Mouse (Mus musculus) megakaryocyte-erythroid progenitor cell, adult 5-6 weeks (primary cell): Measurements from ENCODE around the gene Map3k12. TPM values are rescaled to one million over a fixed set of nuclear protein-coding genes. Genes with fewer than 3 reads are reported as not detected.

Source experiments
- ATAC-seq: replicated peaks from 2 replicates; pipeline ENCODE4 v1.8.0; 2016; ENCODE audit warnings: mild to moderate bottlenecking, inconsistent platforms; ENCODE audit not compliant: severe bottlenecking, poor library complexity, low FRiP score, low TSS enrichment
- total RNA-seq, 2 experiments: library from RNA; stranded (forward) in 1 of 2; stranded (reverse) in 1 of 2; fragments of 200-1000, 215-1000 nt in 1 of 2; fragments of >200 nt in 1 of 2; fragmentation: Nextera tagmentation in 1 of 2; gene quantifications; 2 replicates each; pipeline ENCODE4 v1.2.3; 2014 to 2017

Gene Map3k12
- total RNA-seq, 2 experiments from 2014 or later, result 0.14 to 0.39 TPM

DNA sequence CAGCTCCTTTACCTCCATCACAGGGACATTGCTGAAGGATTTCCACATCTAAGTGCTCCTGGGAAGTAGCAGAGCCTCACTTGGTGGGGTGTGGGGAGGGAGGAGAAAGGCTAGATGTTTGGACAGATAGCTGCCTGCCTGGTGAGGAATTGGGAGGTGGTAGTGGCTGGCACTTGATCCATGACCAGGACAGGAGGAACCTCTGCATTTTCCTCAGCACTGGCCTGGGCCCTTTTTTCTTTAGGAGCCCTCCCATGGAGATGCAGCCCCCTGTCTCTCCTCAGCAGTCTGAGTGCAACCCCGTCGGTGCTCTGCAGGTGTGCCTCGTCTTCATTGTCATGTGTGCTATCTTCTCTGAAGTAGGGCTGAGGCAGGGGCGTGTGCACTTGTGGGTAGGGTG is 4.6 kb upstream of the Map3k12 start:
- no peak for ATAC-seq

DNA sequence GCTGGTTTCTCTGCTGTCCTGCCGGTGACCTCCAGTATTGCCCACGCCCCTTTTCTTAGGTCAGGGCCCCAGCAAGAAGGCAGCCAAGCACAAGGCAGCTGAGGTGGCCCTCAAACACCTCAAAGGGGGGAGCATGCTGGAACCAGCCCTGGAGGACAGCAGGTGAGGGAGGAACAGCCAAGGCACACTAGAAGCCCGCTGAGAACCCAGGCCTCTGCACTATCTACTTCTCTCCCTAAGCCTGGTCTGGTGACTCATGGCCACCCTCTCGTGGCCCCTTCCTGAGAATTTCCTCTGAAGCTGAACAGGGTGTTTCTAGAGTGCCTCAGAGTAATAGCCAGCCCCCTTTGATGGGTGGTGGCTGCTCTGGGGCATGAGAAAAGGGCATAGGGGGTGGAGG is 3.6 kb upstream of the Map3k12 start:
- ATAC-seq, result no peak

DNA sequence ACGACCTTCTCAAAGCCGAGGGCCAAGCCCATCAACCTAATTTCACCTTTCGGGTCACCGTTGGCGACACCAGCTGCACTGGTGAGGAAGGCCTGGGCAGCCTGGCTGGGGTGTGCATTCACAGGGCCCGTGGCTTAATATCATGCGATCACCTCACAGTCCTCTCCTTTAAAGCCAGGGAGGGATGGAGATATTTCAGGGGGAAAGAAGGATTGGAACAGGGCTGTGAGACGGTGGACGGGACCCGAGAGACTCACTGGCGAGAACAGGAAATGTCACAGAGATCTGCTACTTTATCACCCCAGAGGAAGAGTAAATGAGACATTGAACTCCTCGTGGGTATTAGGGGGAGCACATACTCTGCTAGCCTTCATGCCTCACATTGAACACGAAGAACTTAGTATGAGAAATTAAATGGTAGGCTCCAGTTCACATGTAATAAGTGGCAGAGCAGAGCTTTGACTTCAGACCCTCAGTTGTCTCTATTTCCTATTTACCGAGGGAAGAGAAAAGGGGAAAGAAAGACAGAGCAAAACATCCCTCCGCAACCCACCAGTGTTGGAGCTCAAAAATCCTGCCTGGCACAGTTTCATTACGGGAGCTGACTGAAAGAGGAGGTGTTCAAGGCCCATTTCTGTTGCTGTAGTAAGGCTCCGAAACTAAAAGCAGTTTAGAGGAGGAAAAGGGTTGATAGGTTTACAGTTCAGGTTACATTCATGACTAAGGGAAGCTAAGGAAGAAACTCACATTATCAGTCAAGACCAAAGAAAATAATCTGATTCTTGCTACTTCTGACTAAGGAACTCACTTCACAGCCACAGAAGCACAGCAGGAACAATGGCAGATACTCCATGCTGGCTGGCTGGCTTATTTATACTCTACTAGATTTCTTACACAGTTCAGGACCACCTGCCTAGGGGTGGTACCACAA is 2.6 kb upstream of the Map3k12 start:
- no peak for ATAC-seq

DNA sequence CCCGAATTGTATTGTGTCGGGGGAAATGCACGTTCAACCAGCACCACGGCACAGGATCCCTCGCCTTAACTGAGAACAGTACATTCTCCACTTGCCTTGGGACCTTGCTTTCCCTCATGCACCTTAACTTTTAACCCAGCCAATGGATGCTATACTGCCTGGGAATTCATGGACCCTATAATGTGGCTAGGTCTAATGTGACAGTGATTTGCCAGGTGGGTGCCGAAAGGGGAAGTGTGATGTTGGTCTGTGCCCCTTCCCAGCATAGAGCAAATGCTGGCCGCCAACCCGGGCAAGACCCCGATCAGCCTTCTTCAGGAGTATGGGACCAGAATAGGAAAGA is 2.0 kb upstream of the Map3k12 start:
- ATAC-seq, result 0 out of 2 replicates have a peak, but pooled peaks have one; percentile 0

DNA sequence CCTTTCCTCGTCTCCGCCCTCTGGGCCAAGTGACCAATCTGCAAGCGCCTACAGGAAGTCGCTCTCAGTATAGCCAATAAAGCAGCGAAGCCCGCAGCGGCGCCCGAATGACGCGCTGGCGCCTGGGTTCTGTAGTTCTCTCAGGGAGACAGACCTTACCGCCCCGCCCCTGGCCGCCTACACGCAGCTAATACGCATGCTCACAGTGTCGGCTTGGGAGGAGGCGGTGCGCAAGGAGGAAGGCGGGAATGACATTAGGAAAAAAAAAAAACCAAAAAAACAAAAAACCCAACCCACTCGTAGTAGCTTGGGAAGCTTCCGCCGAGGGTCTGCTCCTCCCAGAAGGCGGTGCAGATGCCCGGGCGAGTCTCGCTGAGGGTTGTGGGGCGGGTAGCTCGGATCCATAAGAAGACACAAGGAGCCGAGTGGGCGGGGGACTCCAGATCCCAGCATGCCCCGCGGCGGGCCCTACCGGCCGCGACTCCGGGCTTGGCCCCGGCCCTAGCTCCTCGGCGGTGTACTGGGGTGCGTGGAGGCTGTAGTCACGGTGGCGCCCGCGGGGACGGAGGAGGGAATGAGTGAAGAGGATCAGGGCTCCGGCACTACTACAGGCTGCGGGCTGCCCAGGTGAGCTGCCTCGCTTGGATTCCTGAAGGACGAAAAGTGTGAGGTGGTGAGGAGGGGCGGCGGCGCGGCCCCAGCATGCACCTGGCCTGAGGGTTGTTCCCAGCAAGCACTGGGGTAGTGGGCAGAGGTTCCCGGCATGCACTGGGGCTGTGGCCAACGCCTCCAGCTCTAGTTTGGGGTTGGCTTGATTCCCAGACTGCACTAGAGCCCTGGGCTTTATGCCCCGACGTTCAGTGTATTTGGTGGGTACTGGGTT is 1.4 kb upstream of the Map3k12 start, which contains the start of gene Tarbp2:
TSS of gene Tarbp2 (plus strand) at position 217 of the 883 bp plus-strand sequence.
- peak; percentile 85 for ATAC-seq

DNA sequence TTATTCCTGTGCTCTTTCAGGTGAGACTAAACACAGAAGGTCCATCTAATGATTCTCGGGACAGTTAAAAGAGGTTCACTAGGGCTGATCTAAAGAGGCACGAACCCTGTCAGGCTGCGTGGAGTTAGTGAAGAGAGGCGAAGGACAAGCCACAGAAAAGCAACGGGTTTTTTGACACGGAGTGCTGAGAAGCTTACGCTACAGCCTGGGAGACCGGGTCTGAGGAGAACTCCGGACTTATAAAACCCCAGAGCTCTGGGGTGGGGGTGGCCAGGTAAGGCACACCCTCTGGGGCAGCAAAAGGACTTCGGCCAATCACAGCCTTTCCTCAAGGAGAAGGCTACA is 739 bp upstream of the Map3k12 start:
- no peak for ATAC-seq

DNA sequence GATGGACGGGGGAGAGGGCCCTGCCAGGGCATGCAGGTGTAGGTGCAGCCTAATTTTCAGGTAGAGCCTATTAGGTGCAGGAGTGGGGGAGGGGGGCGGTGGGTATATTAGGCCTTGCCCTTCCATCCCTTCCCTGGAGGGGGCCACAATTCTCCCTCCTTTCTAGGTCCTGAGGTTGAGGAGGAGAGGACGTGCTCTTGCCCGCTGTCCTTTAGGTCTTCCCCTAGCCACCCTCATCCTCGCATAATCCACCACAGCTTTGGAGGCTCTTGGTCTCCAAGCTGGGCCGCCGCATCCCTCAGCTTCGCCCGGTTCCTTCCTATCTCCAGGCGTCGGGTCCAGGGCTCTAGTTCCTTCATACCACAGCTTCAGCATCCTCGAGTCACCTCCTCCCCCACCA is 571 bp downstream of the Map3k12 start:
- ATAC-seq, result no peak

DNA sequence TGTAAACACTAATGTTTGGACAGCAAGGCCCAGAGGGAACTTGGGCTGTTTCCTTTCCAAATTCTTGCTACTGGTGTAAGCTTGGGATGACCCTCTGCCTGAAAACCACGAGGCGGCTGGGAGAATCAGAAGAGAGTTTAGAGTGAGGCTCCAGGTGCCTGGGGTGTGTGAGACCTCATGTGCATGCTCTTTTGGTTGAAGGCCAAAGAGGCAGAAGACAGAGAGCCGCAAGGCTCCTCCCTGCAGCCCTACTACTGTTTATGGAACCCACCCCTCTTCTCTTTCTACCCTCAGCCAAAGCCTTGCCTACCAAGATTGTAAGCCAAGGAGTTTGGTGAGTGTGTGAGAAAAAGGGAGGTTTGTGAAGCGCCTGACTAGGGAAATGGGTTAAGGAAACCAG is 1.1 kb downstream of the Map3k12 start:
- no peak for ATAC-seq

DNA sequence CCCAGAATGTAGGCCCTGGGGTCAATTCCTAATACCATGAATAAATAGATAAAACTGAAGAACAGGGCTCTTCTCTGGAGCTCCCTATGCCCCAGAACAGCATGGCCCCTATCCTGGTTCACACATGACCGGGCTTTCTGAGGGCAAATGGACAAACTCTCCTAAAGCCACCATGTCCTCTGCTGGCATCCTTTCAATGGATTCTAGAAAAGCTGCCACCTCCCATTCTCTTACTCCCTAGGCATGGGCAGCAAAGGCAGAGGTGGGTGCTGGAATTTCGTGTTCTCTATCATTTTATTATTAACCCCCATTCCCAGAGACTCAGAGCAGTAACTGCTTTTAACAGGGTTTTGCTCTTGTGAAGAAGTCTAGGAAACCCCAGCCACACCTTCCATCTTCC is 1.6 kb downstream of the Map3k12 start:
- no peak for ATAC-seq

DNA sequence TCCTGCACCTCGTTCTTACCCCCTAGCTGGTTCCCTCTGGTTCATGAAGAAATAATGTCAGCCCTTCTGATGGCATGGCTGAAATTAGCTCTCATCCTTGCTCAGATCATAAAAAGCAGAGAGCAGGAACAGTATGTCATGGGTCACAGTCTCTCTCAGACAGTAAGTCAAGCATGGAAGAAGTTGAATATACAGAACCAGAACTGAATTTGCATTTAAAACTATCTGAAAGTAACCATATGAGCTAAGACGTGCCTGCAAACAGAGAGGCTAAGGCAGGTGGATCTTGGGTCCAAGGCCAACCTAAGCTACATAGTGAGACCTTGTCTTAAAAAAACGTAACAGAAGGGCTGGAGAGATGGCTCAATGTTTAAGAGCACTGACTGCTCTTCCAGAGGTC is 3.9 kb downstream of the Map3k12 start:
- no peak for ATAC-seq

DNA sequence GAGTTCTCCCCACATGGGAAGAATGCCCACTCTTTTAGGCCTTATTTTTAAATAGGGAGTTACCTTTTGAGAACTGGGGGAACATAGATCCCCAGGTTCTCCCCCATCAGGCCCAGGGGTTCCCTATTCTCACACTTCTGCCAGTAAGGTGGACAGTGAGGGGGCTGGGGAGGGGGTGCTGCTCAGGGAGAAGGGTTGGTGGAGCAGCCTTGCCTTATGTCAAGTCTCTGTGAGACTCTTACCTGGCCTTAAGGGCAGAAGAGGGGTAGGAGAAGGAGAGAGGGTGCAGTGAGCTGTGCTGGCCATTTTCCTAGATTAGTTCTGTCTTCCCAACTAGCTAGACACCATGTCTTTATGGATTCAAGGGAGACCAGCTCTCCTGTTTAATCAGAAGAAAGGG is 4.4 kb downstream of the Map3k12 start:
- ATAC-seq, result no peak

DNA sequence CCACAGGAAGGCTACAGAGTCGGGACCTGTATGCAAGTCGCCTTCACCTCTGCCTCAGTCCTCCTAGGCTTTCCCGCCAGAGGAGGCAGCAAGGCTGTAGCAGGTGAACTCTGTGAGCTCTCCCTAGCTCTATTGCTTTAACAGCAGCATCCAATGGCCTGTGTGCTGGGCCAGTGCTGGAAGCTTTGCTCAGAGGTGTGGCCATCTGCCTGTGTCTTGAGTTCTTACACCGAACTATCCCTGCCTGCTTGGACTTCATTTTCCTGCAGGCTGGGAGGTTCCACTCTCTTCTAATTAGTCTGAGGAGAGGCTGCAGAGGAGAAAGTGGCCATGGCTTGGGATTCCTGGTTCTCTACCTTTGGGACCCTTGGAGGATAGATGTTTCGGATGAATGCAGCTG is 4.9 kb downstream of the Map3k12 start:
- no peak for ATAC-seq

DNA sequence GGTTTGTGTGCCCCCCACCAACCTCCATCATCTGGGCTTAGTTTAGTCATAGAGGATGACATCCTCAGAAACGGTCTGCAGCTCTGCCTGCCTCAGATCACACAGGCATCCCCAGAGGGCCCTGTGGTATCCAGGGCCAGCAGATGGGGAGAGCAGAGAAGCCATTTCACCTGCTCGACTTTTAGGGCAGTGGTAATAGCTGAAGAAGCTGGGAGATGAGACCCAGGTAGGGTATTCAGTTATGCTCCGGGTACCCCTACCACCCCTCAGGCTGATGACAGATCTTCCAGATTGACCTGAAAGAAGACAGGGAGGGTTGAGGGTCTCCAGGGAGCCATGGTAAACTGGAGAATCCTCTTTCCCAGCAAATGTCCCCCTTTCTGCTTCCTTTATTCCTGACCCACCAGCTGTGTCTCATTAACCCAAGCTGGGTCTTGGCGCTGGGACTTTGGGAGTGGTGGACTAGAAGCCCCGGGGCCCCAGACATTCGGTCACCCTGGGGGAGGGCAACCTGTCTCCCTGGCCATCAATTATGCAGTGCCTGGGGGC is 5.5 kb downstream of the Map3k12 start:
- no peak for ATAC-seq

DNA sequence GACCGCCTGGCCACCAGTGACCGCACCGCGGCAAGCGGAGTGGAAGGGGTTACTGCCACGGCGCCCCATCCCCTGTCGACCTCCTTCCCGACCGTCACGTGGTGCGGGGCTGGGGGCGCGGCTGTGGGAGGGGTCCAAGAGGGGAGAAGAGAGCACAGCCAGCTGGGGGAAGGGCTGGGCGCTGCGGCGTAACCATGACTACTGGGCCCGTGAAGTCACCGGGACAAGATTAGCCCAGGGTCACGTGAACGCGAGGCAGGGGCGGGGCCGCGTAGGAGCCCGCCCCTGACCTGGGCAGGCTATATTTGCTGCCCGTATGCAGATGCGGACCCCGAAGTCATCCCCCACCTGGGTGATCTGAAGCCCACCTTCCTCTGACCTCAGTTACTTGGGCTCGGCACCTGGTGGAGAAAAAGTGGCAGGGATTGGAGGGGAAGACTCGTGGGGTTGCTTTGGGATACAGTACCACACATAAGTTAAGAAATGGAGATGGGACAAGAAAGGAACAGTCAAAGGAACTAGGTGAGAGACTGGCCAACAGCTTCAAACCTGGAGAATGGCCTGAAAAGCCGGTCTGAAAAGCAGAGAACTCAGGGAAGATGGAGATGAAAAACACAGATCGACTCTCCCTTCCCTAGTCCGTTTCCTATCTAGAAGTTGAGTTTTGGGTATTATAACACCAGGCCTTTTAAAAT is 6.1 kb downstream of the Map3k12 start:
- peak; percentile 92 for ATAC-seq

DNA sequence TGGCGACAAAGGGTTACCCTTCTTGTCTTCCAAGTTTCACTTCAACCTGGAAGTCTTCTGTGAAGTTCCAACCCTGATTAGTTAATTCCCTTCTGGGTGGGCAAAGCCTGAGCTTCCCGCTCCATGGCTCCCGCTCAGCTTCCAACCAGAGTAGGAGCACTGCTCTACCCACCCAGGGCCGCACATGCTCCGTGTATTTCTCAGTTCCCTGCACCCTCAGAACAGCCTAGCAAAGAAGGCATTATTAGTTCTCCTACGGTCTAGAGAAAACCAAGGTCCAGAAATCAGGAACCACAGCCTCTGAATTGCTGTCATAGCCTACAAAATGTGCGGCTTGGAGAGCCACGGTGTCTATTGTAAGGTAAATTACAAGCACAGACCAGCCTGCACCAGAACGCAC is 6.8 kb downstream of the Map3k12 start:
- no peak for ATAC-seq

DNA sequence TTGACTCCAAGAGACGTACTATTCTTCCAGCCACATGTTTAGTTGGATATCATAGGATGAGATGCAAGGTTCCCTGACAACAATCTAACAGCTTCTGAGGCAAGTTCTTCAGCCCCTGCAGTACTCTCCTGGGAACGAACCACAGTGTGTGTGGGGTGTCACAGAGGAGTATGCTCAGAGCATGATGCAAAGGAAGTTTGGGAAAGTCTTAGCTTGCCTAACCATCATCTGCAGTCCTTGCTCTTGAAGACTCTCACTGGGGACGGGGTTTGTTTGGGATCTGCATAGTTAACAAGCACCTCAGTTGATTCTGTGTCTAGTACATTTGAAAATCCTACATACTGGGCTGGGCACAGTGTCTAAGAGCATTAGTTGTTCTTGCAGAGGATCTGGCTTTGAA is 8.5 kb downstream of the Map3k12 start:
- ATAC-seq, result no peak

DNA sequence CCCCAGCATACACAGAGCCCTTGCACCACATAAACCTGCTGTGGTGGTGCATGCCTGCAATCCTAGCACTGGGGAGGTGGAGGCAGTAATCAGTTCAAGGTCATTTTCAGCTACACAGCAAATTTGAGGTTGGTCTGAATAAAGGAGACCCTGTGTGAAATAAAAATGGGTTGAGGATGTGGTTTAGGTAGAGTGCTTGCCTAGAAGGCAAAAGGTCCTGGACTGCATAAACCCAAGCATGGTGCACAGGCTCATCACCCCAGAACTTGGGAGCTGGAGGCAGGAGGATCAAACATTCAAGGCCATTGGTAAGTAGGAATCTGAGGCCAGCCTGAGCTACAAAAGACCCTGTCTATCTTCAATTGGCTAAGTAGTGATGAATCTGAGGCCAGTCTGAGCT is 9.3 kb downstream of the Map3k12 start:
- ATAC-seq, result no peak

DNA sequence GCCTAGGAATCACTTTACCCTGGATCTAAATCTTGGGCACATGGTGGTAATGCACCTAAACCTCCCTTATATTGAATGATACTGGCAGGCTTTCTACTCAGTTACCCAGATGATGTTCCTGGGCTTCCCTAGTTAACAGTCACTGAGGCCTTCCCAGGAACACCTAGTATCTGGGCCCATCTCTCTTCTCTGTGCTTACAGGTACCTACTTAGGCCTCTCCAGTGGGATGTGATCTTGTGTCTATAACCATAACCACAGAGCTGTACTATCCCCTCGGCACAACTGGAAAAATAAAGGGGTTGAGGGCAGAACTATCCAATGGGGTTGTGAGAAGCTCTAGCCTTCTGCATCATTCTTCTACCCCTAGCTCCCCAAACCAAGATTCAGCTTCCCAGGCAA is 10.0 kb downstream of the Map3k12 start:
- no peak for ATAC-seq

DNA sequence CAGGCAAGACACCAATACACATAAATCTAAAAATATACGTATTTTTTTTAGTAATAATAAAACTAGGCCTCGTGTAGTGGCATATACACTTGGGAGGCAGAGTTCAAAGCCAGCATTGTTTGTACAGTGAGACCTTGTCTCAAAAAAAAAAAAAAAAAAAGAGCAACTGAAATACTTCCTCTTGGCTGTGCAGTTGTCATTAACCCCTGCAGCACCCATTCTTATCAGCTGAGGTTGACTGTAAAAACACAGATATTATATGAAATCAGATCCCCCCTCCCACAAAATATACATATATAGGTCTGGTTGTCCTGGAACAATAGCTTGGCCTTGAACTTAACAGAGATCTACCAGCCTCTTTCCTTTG is 10.4 kb downstream of the Map3k12 start:
- ATAC-seq, result no peak
